Mouse (Mus musculus) myocyte (in vitro differentiated cells): ENCODE data around the gene Wdr92. TPM values are rescaled to one million over a fixed set of nuclear protein-coding genes. Genes with fewer than 3 reads are reported as not detected.

ENCODE experiments used
- H3K27me3 ChIP-seq: one replicate; pipeline ENCODE4 v1.6.1; 2011; ENCODE audit not compliant: control insufficient read depth, insufficient read depth, insufficient read length
- H3K36me3 ChIP-seq: one replicate; pipeline ENCODE4 v1.6.1; 2011; ENCODE audit not compliant: control insufficient read depth, insufficient read depth
- H3K4me2 ChIP-seq: one replicate; pipeline ENCODE4 v1.6.1; 2011; ENCODE audit warnings: low read depth, control low read depth
- H3K4me3 ChIP-seq: one replicate; pipeline ENCODE4 v1.5.1; 2011; ENCODE audit warnings: mild to moderate bottlenecking, control low read depth, moderate library complexity
- H3K79me2 ChIP-seq: one replicate; pipeline ENCODE4 v1.6.1; 2011; ENCODE audit not compliant: control insufficient read depth, insufficient read depth
- H3ac ChIP-seq: one replicate; pipeline ENCODE4 v1.6.1; 2011; ENCODE audit not compliant: control insufficient read depth, insufficient read length
- CEBPB ChIP-seq: IDR thresholded peaks from 2 replicates; pipeline ENCODE4 v1.6.1; 2011; ENCODE audit warnings: mild to moderate bottlenecking, moderate library complexity; ENCODE audit not compliant: poor library complexity, insufficient read depth, severe bottlenecking
- E2F4 ChIP-seq: IDR thresholded peaks from one replicate; pipeline ENCODE4 v1.6.1; 2011; ENCODE audit warnings: mild to moderate bottlenecking, control low read depth, moderate library complexity; ENCODE audit not compliant: insufficient read depth
- MAX ChIP-seq: IDR thresholded peaks from one replicate; pipeline ENCODE4 v1.6.1; 2011; ENCODE audit warnings: low read depth, mild to moderate bottlenecking, control low read depth
- MYOD1 ChIP-seq, 3 experiments: IDR thresholded peaks; one replicate each; pipeline ENCODE4 v1.6.1; 2011; ENCODE audit warnings: control low read depth in 2 of 3, low read depth in 2 of 3, mild to moderate bottlenecking in 2 of 3, moderate library complexity in 1 of 3; ENCODE audit not compliant: insufficient read length in 2 of 3, control insufficient read depth in 1 of 3
- MYOG ChIP-seq, 3 experiments: IDR thresholded peaks; one replicate each; pipeline ENCODE4 v1.6.1; 2011; ENCODE audit warnings: control low read depth in 2 of 3, low read depth in 2 of 3, mild to moderate bottlenecking in 2 of 3; ENCODE audit not compliant: insufficient read length in 2 of 3, control insufficient read depth in 1 of 3, insufficient read depth in 1 of 3
- POLR2A ChIP-seq: IDR thresholded peaks from one replicate; pipeline ENCODE4 v1.6.1; 2011; ENCODE audit warnings: low read depth, mild to moderate bottlenecking, control low read depth, moderate library complexity; ENCODE audit not compliant: insufficient read length
- POLR2AphosphoS2 ChIP-seq: IDR thresholded peaks from one replicate; pipeline ENCODE4 v1.6.1; 2011; ENCODE audit warnings: low read depth, control low read depth; ENCODE audit not compliant: insufficient read length
- REST ChIP-seq: IDR thresholded peaks from one replicate; pipeline ENCODE4 v1.6.1; 2011; ENCODE audit warnings: mild to moderate bottlenecking, control low read depth, moderate library complexity; ENCODE audit not compliant: insufficient read depth, insufficient read length
- SRF ChIP-seq: IDR thresholded peaks from one replicate; pipeline ENCODE4 v1.6.1; 2011; ENCODE audit warnings: low read depth; ENCODE audit not compliant: control insufficient read depth, insufficient read length
- TCF12 ChIP-seq: IDR thresholded peaks from one replicate; pipeline ENCODE4 v1.6.1; 2011; ENCODE audit warnings: mild to moderate bottlenecking, control low read depth; ENCODE audit not compliant: poor library complexity, insufficient read depth, severe bottlenecking
- TCF3 ChIP-seq: IDR thresholded peaks from one replicate; pipeline ENCODE4 v1.6.1; 2011; ENCODE audit warnings: low read depth, control low read depth; ENCODE audit not compliant: insufficient read length
- USF1 ChIP-seq: IDR thresholded peaks from one replicate; pipeline ENCODE4 v1.6.1; 2011; ENCODE audit warnings: low read depth, mild to moderate bottlenecking, control low read depth, moderate library complexity
- polyA plus RNA-seq: library from polyadenylated mRNA; unstranded; fragments of >200 nt; fragmentation: generic; extraction: Trizol; gene quantifications from one replicate; pipeline ENCODE4 v1.2.1, GENCODE M21; 2012; ENCODE audit warnings: missing spikeins

Gene Wdr92
- polyA plus RNA-seq, 1 experiment = 10.5 TPM

DNA sequence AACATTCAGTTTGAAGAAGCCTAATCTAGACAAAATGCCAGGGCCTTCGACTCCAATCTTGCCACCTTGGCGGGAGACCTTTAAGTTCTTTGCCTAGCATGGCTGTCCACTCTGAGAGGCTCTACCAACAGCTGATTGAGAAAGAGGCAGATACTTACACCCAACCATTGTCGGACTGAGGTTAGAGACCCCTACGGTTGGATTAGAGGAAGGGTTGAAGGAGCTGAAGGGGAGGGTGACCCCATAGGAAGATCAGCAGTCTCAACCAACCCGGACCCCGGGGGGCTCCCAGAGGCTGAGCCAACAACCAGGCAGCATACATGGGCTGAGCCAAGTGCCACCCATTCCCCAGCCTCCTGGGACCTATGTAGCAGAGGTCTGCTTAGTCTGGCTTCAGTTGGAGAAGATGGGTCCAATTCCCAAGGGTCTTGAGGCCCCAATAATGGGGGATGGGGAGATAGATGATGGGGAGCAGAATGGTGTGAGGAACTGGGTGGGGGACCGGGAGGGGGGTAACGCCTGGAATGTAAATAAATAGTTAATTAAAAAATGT, 75.0 kb downstream of the Wdr92 start:
- Histone ChIP-seq H3K4me2 (peak overlapping the region; percentile 93), H3K27me3 (no peaks in the 10 kb centered on the region), H3ac (peak overlapping the region; percentile 53), H3K36me3 (no peaks in the 10 kb centered on the region), H3K79me2 (peaks cover 45% of the 10 kb centered on the region), H3K4me3 (peak overlapping the region; percentile 94)
- TF ChIP-seq REST (no peak), USF1 (no peak), E2F4 (no peak), CEBPB (no peak), MAX (no peak)

DNA sequence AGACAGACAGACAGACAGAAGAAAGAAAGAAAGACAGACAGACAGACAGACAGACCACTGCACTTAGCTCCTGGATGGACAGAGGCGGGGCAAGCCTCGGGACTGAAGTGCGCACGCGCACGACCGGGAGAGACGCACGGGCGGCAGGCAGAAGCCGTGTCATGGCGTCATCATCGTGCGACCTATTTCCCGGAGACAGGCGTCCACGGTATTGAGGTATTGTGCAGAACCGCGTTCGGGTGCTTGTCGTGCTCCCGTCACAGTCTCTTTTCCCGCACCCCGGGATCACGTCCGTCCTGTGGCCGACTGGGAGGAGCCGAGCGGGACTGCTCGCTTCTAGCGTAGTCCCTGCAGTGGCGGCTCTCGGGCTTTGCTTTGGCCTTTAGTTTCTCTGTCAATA, 75.5 kb downstream of the Wdr92 start, which contains the start of gene C1d:
Gene C1d (plus strand): TSS at position 137 of the 400 bp plus-strand sequence.
- TF ChIP-seq TCF12 (no peak), POLR2AphosphoS2 (peak; percentile 89), POLR2A (peak; percentile 81), SRF (peak; percentile 70)
- Histone ChIP-seq H3K4me3 (peak within 1 kb of the TSS; percentile 94), H3K79me2 (peaks cover 48% of the 10 kb centered on the region), H3ac (peak within 1 kb of the TSS; percentile 53), H3K27me3 (no peaks in the 10 kb centered on the region), H3K4me2 (peak within 1 kb of the TSS; percentile 93), H3K36me3 (no peaks in the 10 kb centered on the region)

DNA sequence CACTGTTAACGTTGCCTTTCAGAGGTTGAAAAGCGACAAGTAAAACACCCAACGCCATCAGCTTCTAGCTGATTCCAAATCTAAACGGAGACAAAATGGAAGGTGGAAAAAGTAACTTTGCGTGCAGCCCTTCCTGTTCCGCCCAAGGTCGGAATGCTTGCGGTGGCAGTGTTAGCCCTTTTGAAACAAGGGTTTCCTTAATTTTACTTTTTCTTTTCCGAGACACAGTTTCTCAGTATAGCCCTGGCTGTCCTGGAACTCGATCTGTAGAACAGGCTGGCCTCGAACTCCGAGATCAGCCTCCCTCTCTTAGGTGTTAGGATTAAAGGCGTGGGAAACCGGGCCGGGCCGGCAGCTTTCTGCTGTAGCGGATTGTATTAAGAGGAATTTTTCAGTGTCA, 76.0 kb downstream of the Wdr92 start:
- Histone ChIP-seq H3K4me2 (peak overlapping the region; percentile 76), H3K27me3 (no peaks in the 10 kb centered on the region), H3ac (peak overlapping the region; percentile 53), H3K79me2 (peaks cover 48% of the 10 kb centered on the region), H3K36me3 (no peaks in the 10 kb centered on the region), H3K4me3 (peak overlapping the region; percentile 94)
- TF ChIP-seq MYOG (IDR thresholded peaks at IDR 0.05; ENCODE audit: control insufficient read depth in 1 of 3, insufficient read depth in 1 of 3, insufficient read length in 2 of 3, low read depth in 2 of 3) = no peak

DNA sequence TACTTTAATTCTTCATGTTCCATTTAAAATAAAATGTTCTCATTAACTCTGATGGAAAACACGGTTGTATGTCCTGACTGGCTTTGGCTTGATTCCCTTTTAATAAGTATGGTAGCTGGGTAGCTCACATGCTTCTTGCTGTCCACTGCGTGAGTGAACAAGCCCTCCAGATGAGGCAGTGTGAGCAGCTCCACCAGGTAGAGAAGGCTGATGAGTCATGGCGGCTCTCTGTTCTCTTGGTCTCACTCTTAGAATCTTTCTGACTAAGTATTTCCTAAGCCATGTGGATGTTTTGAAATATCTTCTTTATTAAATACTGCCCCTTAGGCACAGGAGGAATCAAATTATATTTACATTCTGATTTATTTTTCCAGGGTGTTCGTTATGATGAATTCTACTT, 85.3 kb downstream of the Wdr92 start:
- peaks cover 1% of the 10 kb centered on the region for H3K79me2 ChIP-seq
- H3ac ChIP-seq = no peak overlapping the region
- no peak overlapping the region for H3K4me3 ChIP-seq
- H3K4me2 ChIP-seq = no peak overlapping the region
- H3K27me3 ChIP-seq = no peaks in the 10 kb centered on the region
- no peak for TF ChIP-seq E2F4
- no peak for TF ChIP-seq MYOD1 (IDR thresholded peaks at IDR 0.05; ENCODE audit: control insufficient read depth in 1 of 3, insufficient read length in 2 of 3, low read depth in 2 of 3)
- no peak for TF ChIP-seq POLR2A
- TF ChIP-seq CEBPB = no peak
- no peak for TF ChIP-seq SRF
- H3K36me3 ChIP-seq = peaks cover 29% of the 10 kb centered on the region

DNA sequence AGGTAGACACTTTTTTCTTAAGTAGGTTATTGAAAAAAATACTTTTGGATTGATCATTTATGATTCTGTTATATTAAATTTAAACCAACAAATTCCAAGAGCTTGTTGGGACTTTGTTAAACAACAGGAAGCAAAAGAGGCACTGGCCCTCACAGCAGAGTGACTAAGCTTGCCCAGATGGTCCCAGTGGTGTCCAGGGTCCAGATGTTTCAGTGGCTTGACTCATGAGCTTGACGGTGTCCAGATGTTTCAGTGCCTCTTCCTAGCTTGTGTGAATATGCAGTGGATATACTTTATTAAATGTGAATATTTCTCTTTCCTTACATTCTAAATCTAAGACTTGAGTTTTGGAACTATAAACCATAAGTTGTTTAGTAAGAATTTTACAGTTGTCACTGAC, 86.9 kb downstream of the Wdr92 start:
- Histone ChIP-seq H3K36me3 (peaks cover 26% of the 10 kb centered on the region), H3K4me3 (no peak overlapping the region), H3K4me2 (no peak overlapping the region), H3K27me3 (no peaks in the 10 kb centered on the region), H3K79me2 (no peaks in the 10 kb centered on the region), H3ac (no peak overlapping the region)
- TF ChIP-seq MYOD1 (IDR thresholded peaks at IDR 0.05; ENCODE audit: control insufficient read depth in 1 of 3, insufficient read length in 2 of 3, low read depth in 2 of 3) = no peak
- no peak for TF ChIP-seq MAX
- TF ChIP-seq E2F4 = no peak
- no peak for TF ChIP-seq REST
- TF ChIP-seq USF1 = no peak
- no peak for TF ChIP-seq POLR2A
- TF ChIP-seq MYOG (IDR thresholded peaks at IDR 0.05; ENCODE audit: control insufficient read depth in 1 of 3, insufficient read depth in 1 of 3, insufficient read length in 2 of 3, low read depth in 2 of 3) = no peak
- TF ChIP-seq TCF3 = no peak
- no peak for TF ChIP-seq POLR2AphosphoS2
- TF ChIP-seq SRF = no peak
- no peak for TF ChIP-seq TCF12
- TF ChIP-seq CEBPB = no peak

DNA sequence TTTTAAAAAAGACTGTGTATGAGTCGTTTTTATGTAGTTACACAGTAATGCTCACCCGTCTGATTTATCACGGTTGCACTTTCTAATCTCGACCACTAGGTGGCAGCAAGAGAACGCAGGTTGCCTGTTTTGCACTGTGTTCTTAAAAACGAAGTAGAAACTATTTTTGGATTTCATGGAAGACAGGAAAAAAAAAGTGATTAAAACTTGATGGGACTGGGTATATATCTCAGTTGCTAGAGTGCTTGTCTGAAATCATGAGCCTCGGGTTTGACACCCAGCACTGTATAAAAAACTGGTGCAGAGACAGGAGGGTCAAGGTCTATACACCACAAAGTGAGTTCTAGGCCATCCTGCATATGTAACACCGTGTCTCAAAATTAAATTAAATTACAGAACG, 98.1 kb downstream of the Wdr92 start:
- Histone ChIP-seq H3K27me3 (no peaks in the 10 kb centered on the region), H3K36me3 (no peaks in the 10 kb centered on the region), H3ac (no peak overlapping the region), H3K4me2 (no peak overlapping the region), H3K4me3 (no peak overlapping the region), H3K79me2 (no peaks in the 10 kb centered on the region)
- no peak for TF ChIP-seq SRF
- no peak for TF ChIP-seq REST
- no peak for TF ChIP-seq MYOG (IDR thresholded peaks at IDR 0.05; ENCODE audit: control insufficient read depth in 1 of 3, insufficient read depth in 1 of 3, insufficient read length in 2 of 3, low read depth in 2 of 3)
- TF ChIP-seq CEBPB = no peak
- no peak for TF ChIP-seq MYOD1 (IDR thresholded peaks at IDR 0.05; ENCODE audit: control insufficient read depth in 1 of 3, insufficient read length in 2 of 3, low read depth in 2 of 3)
- no peak for TF ChIP-seq POLR2A
- TF ChIP-seq TCF12 = no peak
- no peak for TF ChIP-seq USF1
- no peak for TF ChIP-seq TCF3
- no peak for TF ChIP-seq E2F4
- TF ChIP-seq MAX = no peak
- no peak for TF ChIP-seq POLR2AphosphoS2

Other genes with a start within 250 kb of the Wdr92 start
- 0.60 TPM for gene Fbxo48, start 230.7 kb upstream of the Wdr92 start, polyA plus RNA-seq
- 0.49 TPM for gene Cnrip1, start 130.5 kb upstream of the Wdr92 start, polyA plus RNA-seq
- gene Plek, start 129.7 kb upstream of the Wdr92 start, polyA plus RNA-seq = 0.96 TPM
- 49.8 TPM for gene Ppp3r1, start 22.8 kb upstream of the Wdr92 start, polyA plus RNA-seq
- 35.7 TPM for gene Pno1, start 29.5 kb downstream of the Wdr92 start, polyA plus RNA-seq
- 18.6 TPM for gene C1d, start 75.5 kb downstream of the Wdr92 start, polyA plus RNA-seq